Mouse (Mus musculus): ENCODE data around the gene Sdc4.

Gene Sdc4

GRCm38 (mm10) chr2:164443460-164444000 is at the start of gene Sdc4:
Sdc4 (minus strand) TSS chr2:164443887.
- no peak for DNase-seq

- DNase-seq, result no peak
Measured at GRCm38 (mm10) chr2:164487812-164488211, 44.1 kb upstream of the Sdc4 start.

- no peak for DNase-seq
Measured at GRCm38 (mm10) chr2:164487115-164487527, 43.4 kb upstream of the Sdc4 start.

- peak; percentile 72 for DNase-seq
Measured at GRCm38 (mm10) chr2:164486258-164487114, 42.8 kb upstream of the Sdc4 start.

GRCm38 (mm10) chr2:164485681-164486257 is 42.1 kb upstream of the Sdc4 start, which contains the start of gene Dbndd2:
Dbndd2 (plus strand) TSS chr2:164486106.
- DNase-seq, result peak; percentile 68

GRCm38 (mm10) chr2:164473624-164474023 is 29.9 kb upstream of the Sdc4 start, which contains the start of gene Trp53tg5:
Trp53tg5 (minus strand) TSS chr2:164473724.
- DNase-seq, result no peak

- peak; percentile 63 for DNase-seq
Measured at GRCm38 (mm10) chr2:164470254-164470653, 26.6 kb upstream of the Sdc4 start.

GRCm38 (mm10) chr2:164466787-164467186 is 23.1 kb upstream of the Sdc4 start:
- no peak for DNase-seq

GRCm38 (mm10) chr2:164465161-164465560 is 21.5 kb upstream of the Sdc4 start:
- DNase-seq, result no peak

GRCm38 (mm10) chr2:164460745-164461551 is 17.3 kb upstream of the Sdc4 start, which contains the start of gene Gm20458:
Gm20458 (plus strand) TSS chr2:164460967.
- peak; percentile 95 for DNase-seq

- DNase-seq, result peak; percentile 39
Measured at GRCm38 (mm10) chr2:164458535-164458934, 14.8 kb upstream of the Sdc4 start.

GRCm38 (mm10) chr2:164457942-164458341 is 14.3 kb upstream of the Sdc4 start:
- peak; percentile 74 for DNase-seq

- peak; percentile 61 for DNase-seq
Measured at GRCm38 (mm10) chr2:164456864-164457300, 13.2 kb upstream of the Sdc4 start, which contains the start of gene Sys1. Sys1 (plus strand) TSS chr2:164456964.

- no peak for DNase-seq
Measured at GRCm38 (mm10) chr2:164456413-164456812, 12.7 kb upstream of the Sdc4 start.

- DNase-seq, result peak; percentile 45
Measured at GRCm38 (mm10) chr2:164455421-164456190, 11.9 kb upstream of the Sdc4 start.

- peak; percentile 92 for DNase-seq
Measured at GRCm38 (mm10) chr2:164454846-164455245, 11.2 kb upstream of the Sdc4 start.

- peak; percentile 56 for DNase-seq
Measured at GRCm38 (mm10) chr2:164453887-164454500, 10.3 kb upstream of the Sdc4 start.

GRCm38 (mm10) chr2:164453047-164453757 is 9.5 kb upstream of the Sdc4 start:
- DNase-seq, result peak; percentile 49

GRCm38 (mm10) chr2:164452000-164452676 is 8.5 kb upstream of the Sdc4 start:
- DNase-seq, result no peak

All from kidney, adult 18-20 months (tissue).